Mouse (Mus musculus) embryo, embryonic 10 days (tissue): Measurements from ENCODE around the gene Anxa4.

Source experiments
- DNase-seq: peaks from one replicate; pipeline ENCODE4 v3.0.0-alpha.2; 2015; ENCODE audit warnings: low spot score

The Anxa4 gene

GRCm38 (mm10) chr6:86793021-86793815 lies at the start of gene Anxa4:
Gene Anxa4 (minus strand): TSS chr6:86793584.
- DNase-seq: peak; percentile 81

GRCm38 (mm10) chr6:86841949-86842348 lies 48.6 kb upstream of the Anxa4 start:
- no peak for DNase-seq

GRCm38 (mm10) chr6:86839089-86839488 lies 45.7 kb upstream of the Anxa4 start:
- no peak for DNase-seq

GRCm38 (mm10) chr6:86832802-86833502 lies 39.6 kb upstream of the Anxa4 start:
- no peak for DNase-seq

- DNase-seq: no peak
Measured at GRCm38 (mm10) chr6:86830738-86831500, 37.5 kb upstream of the Anxa4 start.

GRCm38 (mm10) chr6:86829768-86830167 lies 36.4 kb upstream of the Anxa4 start:
- DNase-seq: no peak

- DNase-seq: no peak
Measured at GRCm38 (mm10) chr6:86827432-86827831, 34.0 kb upstream of the Anxa4 start.

- DNase-seq: no peak
Measured at GRCm38 (mm10) chr6:86824401-86824800, 31.0 kb upstream of the Anxa4 start.

- no peak for DNase-seq
Measured at GRCm38 (mm10) chr6:86823824-86824223, 30.4 kb upstream of the Anxa4 start.

- DNase-seq: no peak
Measured at GRCm38 (mm10) chr6:86823051-86823431, 29.7 kb upstream of the Anxa4 start.

GRCm38 (mm10) chr6:86822285-86823050 lies 29.1 kb upstream of the Anxa4 start:
- peak; percentile 46 for DNase-seq

- DNase-seq: peak; percentile 16
Measured at GRCm38 (mm10) chr6:86820690-86821089, 27.3 kb upstream of the Anxa4 start.

GRCm38 (mm10) chr6:86819926-86820325 lies 26.5 kb upstream of the Anxa4 start:
- no peak for DNase-seq

GRCm38 (mm10) chr6:86818914-86819313 lies 25.5 kb upstream of the Anxa4 start:
- DNase-seq: no peak

- peak; percentile 75 for DNase-seq
Measured at GRCm38 (mm10) chr6:86816586-86816985, 23.2 kb upstream of the Anxa4 start.

GRCm38 (mm10) chr6:86815436-86815835 lies 22.1 kb upstream of the Anxa4 start:
- DNase-seq: peak; percentile 48

- DNase-seq: no peak
Measured at GRCm38 (mm10) chr6:86814926-86815325, 21.5 kb upstream of the Anxa4 start.

- peak; percentile 61 for DNase-seq
Measured at GRCm38 (mm10) chr6:86813341-86813740, 20.0 kb upstream of the Anxa4 start.

- no peak for DNase-seq
Measured at GRCm38 (mm10) chr6:86812919-86813318, 19.5 kb upstream of the Anxa4 start.

GRCm38 (mm10) chr6:86806455-86807086 lies 13.2 kb upstream of the Anxa4 start:
- DNase-seq: peak; percentile 77

- DNase-seq: no peak
Measured at GRCm38 (mm10) chr6:86804646-86805045, 11.3 kb upstream of the Anxa4 start.
